Mouse (Mus musculus) kidney, embryonic 15.5 days (tissue): Measurements from ENCODE around the gene Hopx. TPM values are rescaled to one million over a fixed set of nuclear protein-coding genes. Genes with fewer than 3 reads are reported as not detected.

Experiments
- ATAC-seq: fragments of 200-750 bp; cut with Nextera tagmentation; replicated peaks from 2 replicates; pipeline ENCODE4 v1.8.0; 2017; ENCODE audit warnings: moderate TSS enrichment; ENCODE audit not compliant: low FRiP score
- H3K27ac ChIP-seq: fragments of 300-500 bp; sonication (generic); 2 replicates; pipeline ENCODE4 v1.5.1; 2015; ENCODE audit warnings: mild to moderate bottlenecking, inconsistent platforms
- H3K27me3 ChIP-seq: fragments of 300-500 bp; sonication (generic); 2 replicates; pipeline ENCODE4 v1.6.1; 2015; ENCODE audit warnings: inconsistent platforms
- H3K36me3 ChIP-seq: fragments of 300-500 bp; sonication (generic); 2 replicates; pipeline ENCODE4 v1.6.1; 2015; ENCODE audit warnings: inconsistent platforms
- H3K4me1 ChIP-seq: fragments of 300-500 bp; sonication (generic); 2 replicates; pipeline ENCODE4 v1.6.1; 2015; ENCODE audit warnings: inconsistent platforms
- H3K4me2 ChIP-seq: fragments of 300-500 bp; sonication (generic); 2 replicates; pipeline ENCODE4 v1.6.1; 2015; ENCODE audit warnings: moderate library complexity, mild to moderate bottlenecking, inconsistent platforms
- H3K4me3 ChIP-seq: fragments of 300-500 bp; sonication (generic); replicated peaks from 2 replicates; pipeline ENCODE4 v1.5.1; 2015; ENCODE audit warnings: mild to moderate bottlenecking, inconsistent platforms
- H3K9ac ChIP-seq: fragments of 300-500 bp; sonication (generic); 2 replicates; pipeline ENCODE4 v1.6.1; 2015; ENCODE audit warnings: mild to moderate bottlenecking, inconsistent platforms
- H3K9me3 ChIP-seq: fragments of 300-500 bp; sonication (generic); replicated peaks from 2 replicates; pipeline ENCODE4 v1.6.1; 2016; ENCODE audit warnings: inconsistent platforms
- WGBS: fragments of 180-500 bp; shearing (Covaris S2); methylation state at CpG from one replicate; pipeline ENCODE4 v1.1.7; 2015; ENCODE audit warnings: mixed read lengths; 5-methylcytosine and 5-hydroxymethylcytosine counted together
- polyA plus RNA-seq: library from polyadenylated mRNA; unstranded; fragments of >200 nt; fragmentation: Nextera tagmentation; extraction: Ambion mirVana; gene quantifications from 2 replicates; pipeline ENCODE4 v1.2.1, GENCODE M21; 2015

Hopx gene
- polyA plus RNA-seq, 1 experiment from 2014 or later = 1.7 TPM

- Histone ChIP-seq H3K4me3 (no peak overlapping the region), H3K4me2 (no peak overlapping the region), H3K9me3 (no peaks in the 10 kb centered on the region), H3K9ac (no peak overlapping the region), H3K36me3 (no peaks in the 10 kb centered on the region), H3K27ac (no peak overlapping the region), H3K27me3 (no peaks in the 10 kb centered on the region), H3K4me1 (no peaks in the 10 kb centered on the region)
- WGBS = 89% methylated on average over 10 of the region's 10 CpGs
- ATAC-seq = no peak
Observed at GRCm38 (mm10) chr5:77038451-77038850, 76.5 kb downstream of the Hopx start.

Other genes with a start within 250 kb of the Hopx start
- 16.8 and 18.1 TPM in 2 replicates for gene Aasdh, start 209.6 kb downstream of the Hopx start, polyA plus RNA-seq
- gene Paics, start 163.8 kb downstream of the Hopx start, polyA plus RNA-seq = 316 and 330 TPM in 2 replicates
- gene Ppat, start 163.5 kb downstream of the Hopx start, polyA plus RNA-seq = 40.1 and 43.6 TPM in 2 replicates
- 95.2 and 98.1 TPM in 2 replicates for gene Srp72, start 140.4 kb downstream of the Hopx start, polyA plus RNA-seq
- 0.44 TPM in 1 of 2 replicates, not detected in the other for gene Arl9, start 111.1 kb downstream of the Hopx start, polyA plus RNA-seq
- gene Thegl, start 99.1 kb downstream of the Hopx start, polyA plus RNA-seq = not detected in 2 replicates
- 2.1 TPM in 2 replicates for gene Spink2, start 96.3 kb upstream of the Hopx start, polyA plus RNA-seq
- 39.2 and 40.4 TPM in 2 replicates for gene Rest, start 150.4 kb upstream of the Hopx start, polyA plus RNA-seq
- 35.7 and 36.2 TPM in 2 replicates for gene Noa1, start 195.0 kb upstream of the Hopx start, polyA plus RNA-seq
- 67.0 and 69.5 TPM in 2 replicates for gene Polr2b, start 195.0 kb upstream of the Hopx start, polyA plus RNA-seq